Mouse (Mus musculus) spleen, adult 2 months (tissue): ENCODE data around the gene Tmem44. TPM values are rescaled to one million over a fixed set of nuclear protein-coding genes. Genes with fewer than 3 reads are reported as not detected.

Experiments
- DNase-seq, 2 experiments: peaks; one replicate each; pipeline versions ENCODE4 v3.0.0 to v3.0.0-alpha.2; 2012 to 2021; ENCODE audit warnings: low spot score in 2 of 2, low read depth in 1 of 2
- H3K27ac ChIP-seq: fragments of 200-500 bp; 2 replicates; pipeline ENCODE4 v1.5.1; 2012; ENCODE audit warnings: low read length, inconsistent platforms; ENCODE audit not compliant: insufficient read depth
- H3K27me3 ChIP-seq: fragments of 200-500 bp; 2 replicates; pipeline ENCODE4 v1.6.1; 2012; ENCODE audit warnings: mild to moderate bottlenecking, moderate library complexity, low read length, inconsistent platforms; ENCODE audit not compliant: control insufficient read depth, insufficient read depth
- H3K36me3 ChIP-seq: fragments of 200-500 bp; 2 replicates; pipeline ENCODE4 v1.6.1; 2012; ENCODE audit warnings: mild to moderate bottlenecking, low read length, inconsistent platforms; ENCODE audit not compliant: control insufficient read depth, insufficient read depth
- H3K4me1 ChIP-seq: fragments of 200-500 bp; 2 replicates; pipeline ENCODE4 v1.6.1; 2011; ENCODE audit warnings: inconsistent platforms; ENCODE audit not compliant: control insufficient read depth, insufficient read depth, insufficient read length
- H3K4me3 ChIP-seq: fragments of 200-500 bp; 2 replicates; pipeline ENCODE4 v1.5.1; 2011; ENCODE audit warnings: mild to moderate bottlenecking, inconsistent platforms; ENCODE audit not compliant: insufficient read depth, insufficient read length; ENCODE audit errors: extremely low read depth
- CTCF ChIP-seq: fragments of 200-500 bp; IDR thresholded peaks from 2 replicates; pipeline ENCODE4 v1.5.1; 2011; ENCODE audit warnings: mild to moderate bottlenecking, inconsistent platforms; ENCODE audit not compliant: insufficient read depth, insufficient read length, insufficient replicate concordance; ENCODE audit errors: extremely low read depth
- POLR2A ChIP-seq: fragments of 200-500 bp; IDR thresholded peaks from 2 replicates; pipeline ENCODE4 v1.6.1; 2011; ENCODE audit warnings: low read depth, low read length, inconsistent platforms
- WGBS: fragments of 180-500 bp; shearing (Covaris S2); methylation state at CpG from one replicate; pipeline ENCODE4 v1.1.7; 2018; 5-methylcytosine and 5-hydroxymethylcytosine counted together
- polyA plus RNA-seq: library from polyadenylated mRNA; depleted of rRNA; stranded (reverse); fragments of >200 nt; gene quantifications from 2 replicates; pipeline ENCODE4 v1.2.3, GENCODE M21; 2012

Tmem44 gene
- polyA plus RNA-seq, 1 experiment: 3.5 TPM

GRCm38 (mm10) chr16:30542826-30543225 lies 7.8 kb downstream of the Tmem44 start:
- Histone ChIP-seq H3K27ac (no peak overlapping the region), H3K4me1 (no peaks in the 10 kb centered on the region), H3K27me3 (no peaks in the 10 kb centered on the region), H3K4me3 (no peak overlapping the region), H3K36me3 (no peaks in the 10 kb centered on the region)
- WGBS: 76% methylated on average over 6 of the region's 6 CpGs
- TF ChIP-seq CTCF (no peak), POLR2A (no peak)
- no peak for DNase-seq

DNA sequence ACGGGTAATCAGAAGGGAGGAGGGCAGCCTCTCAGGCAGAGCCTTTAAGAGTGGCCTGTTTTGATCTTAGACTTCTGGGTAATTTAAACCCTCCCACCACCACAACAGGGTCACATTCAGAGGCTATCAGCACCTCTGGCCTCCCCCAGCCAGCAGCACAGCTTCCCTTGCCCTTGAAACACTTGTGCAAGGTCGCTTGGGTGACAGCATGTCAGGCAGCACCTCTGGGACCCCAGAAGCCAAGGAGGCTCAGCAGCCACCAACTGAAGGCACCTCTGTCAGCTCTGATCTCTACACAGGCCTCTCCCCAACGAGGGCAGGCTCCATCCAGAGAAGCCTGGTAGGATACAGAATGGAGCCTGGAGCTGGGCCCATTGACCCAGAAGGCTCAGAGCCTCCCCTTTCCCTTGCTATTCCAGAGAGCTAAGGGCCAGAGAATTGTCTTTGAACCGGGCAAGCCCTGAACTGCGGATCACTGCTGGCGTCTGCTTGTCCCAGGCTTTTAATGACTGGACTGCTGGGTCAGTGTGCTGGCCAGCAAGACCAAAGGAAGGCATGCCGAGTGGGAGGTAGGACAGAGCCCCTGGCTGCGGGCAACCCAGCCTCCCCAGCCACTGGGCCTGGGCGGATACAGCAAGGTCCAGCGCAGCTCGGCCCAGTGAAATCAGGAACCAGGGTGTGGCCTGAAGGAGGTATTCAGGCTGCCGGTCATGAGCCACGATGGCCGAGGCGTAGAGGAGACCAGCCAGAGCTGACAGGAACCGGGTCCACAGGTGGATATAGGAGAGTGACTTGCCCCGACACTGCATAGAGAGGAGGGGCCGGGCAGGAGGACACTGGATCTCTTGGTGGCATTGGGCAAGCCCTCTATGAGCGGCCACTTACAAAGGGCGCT lies 10.3 kb downstream of the Tmem44 start:
- H3K4me3 ChIP-seq: no peak overlapping the region
- DNase-seq: no peak
- WGBS: 91% methylated on average over 20 of the region's 20 CpGs
- H3K4me1 ChIP-seq: peaks cover 3% of the 10 kb centered on the region; the same call in 1 of the 2 replicates
- no peak for TF ChIP-seq POLR2A
- no peak for TF ChIP-seq CTCF
- no peak overlapping the region for H3K27ac ChIP-seq
- no peaks in the 10 kb centered on the region for H3K36me3 ChIP-seq
- H3K27me3 ChIP-seq: no peaks in the 10 kb centered on the region

- Histone ChIP-seq H3K27me3 (no peaks in the 10 kb centered on the region), H3K4me3 (no peak overlapping the region), H3K27ac (no peak overlapping the region), H3K36me3 (no peaks in the 10 kb centered on the region), H3K4me1 (peaks cover 7% of the 10 kb centered on the region; the same call in 1 of the 2 replicates)
- peak; percentile 15 to 39 for DNase-seq
- peak; percentile 75; the same call in 1 of the 2 replicates for TF ChIP-seq CTCF
- TF ChIP-seq POLR2A: no peak
- WGBS: 28% methylated on average over 10 of the region's 10 CpGs
These were observed 11.2 kb downstream of the Tmem44 start for GRCm38 (mm10) chr16:30539433-30539832.

DNA sequence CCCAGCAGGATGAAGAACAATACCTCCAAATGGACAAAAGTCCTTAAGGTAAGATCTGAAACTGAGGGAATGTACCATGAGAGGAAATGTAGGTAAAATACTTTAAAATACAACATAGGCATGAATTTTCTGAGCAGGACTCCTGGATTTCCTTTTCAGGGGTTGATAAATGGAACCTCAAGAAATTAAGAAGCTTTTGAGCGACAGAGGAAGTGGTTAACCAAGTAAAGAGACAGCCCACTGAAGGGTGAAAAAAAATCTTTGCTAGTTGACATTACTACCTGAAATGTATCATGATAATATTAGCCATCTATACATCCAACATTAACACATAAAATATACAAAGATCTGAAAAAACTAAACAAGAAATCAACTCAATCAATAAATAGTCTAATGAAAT lies 15.6 kb downstream of the Tmem44 start:
- H3K36me3 ChIP-seq: no peaks in the 10 kb centered on the region
- DNase-seq: no peak
- H3K27me3 ChIP-seq: no peaks in the 10 kb centered on the region
- H3K4me3 ChIP-seq: no peak overlapping the region
- peaks cover 13% of the 10 kb centered on the region; the same call in 1 of the 2 replicates for H3K4me1 ChIP-seq
- H3K27ac ChIP-seq: no peak overlapping the region
- 8% methylated on average over 1 of the region's 1 CpGs for WGBS
- no peak for TF ChIP-seq CTCF
- TF ChIP-seq POLR2A: no peak

GRCm38 (mm10) chr16:30533592-30533991 lies 17.1 kb downstream of the Tmem44 start:
- Histone ChIP-seq H3K27ac (no peak overlapping the region), H3K4me1 (peaks cover 13% of the 10 kb centered on the region; the same call in 1 of the 2 replicates), H3K4me3 (no peak overlapping the region), H3K36me3 (no peaks in the 10 kb centered on the region), H3K27me3 (no peaks in the 10 kb centered on the region)
- TF ChIP-seq POLR2A (no peak), CTCF (no peak)
- 11% methylated on average over 4 of the region's 4 CpGs for WGBS
- no peak for DNase-seq

- no peak for DNase-seq
- Histone ChIP-seq H3K27me3 (no peaks in the 10 kb centered on the region), H3K36me3 (no peaks in the 10 kb centered on the region), H3K4me1 (peaks cover 13% of the 10 kb centered on the region; the same call in 1 of the 2 replicates), H3K27ac (no peak overlapping the region), H3K4me3 (no peak overlapping the region)
- TF ChIP-seq POLR2A: no peak
- no peak for TF ChIP-seq CTCF
- 60% methylated on average over 1 of the region's 1 CpGs for WGBS
These were observed 17.7 kb downstream of the Tmem44 start for GRCm38 (mm10) chr16:30532929-30533328.

GRCm38 (mm10) chr16:30531761-30532406 lies 18.8 kb downstream of the Tmem44 start:
- Histone ChIP-seq H3K27ac (no peak overlapping the region), H3K4me3 (no peak overlapping the region), H3K27me3 (no peaks in the 10 kb centered on the region), H3K4me1 (peaks cover 13% of the 10 kb centered on the region; the same call in 1 of the 2 replicates), H3K36me3 (no peaks in the 10 kb centered on the region)
- TF ChIP-seq CTCF: peak; percentile 71; the same call in 1 of the 2 replicates
- no peak for TF ChIP-seq POLR2A
- peak in 1 of 2 experiments; percentile 33 for DNase-seq
- WGBS: 45% methylated on average over 20 of the region's 20 CpGs
